Mouse (Mus musculus): ENCODE measurements at regions not wholly inside any gene's neighbourhood (a gene's known extent, or its start where the extent isn't known, plus 50 kb on each side); places are given as distances from the start of the nearest gene placed in this dataset.

DNA sequence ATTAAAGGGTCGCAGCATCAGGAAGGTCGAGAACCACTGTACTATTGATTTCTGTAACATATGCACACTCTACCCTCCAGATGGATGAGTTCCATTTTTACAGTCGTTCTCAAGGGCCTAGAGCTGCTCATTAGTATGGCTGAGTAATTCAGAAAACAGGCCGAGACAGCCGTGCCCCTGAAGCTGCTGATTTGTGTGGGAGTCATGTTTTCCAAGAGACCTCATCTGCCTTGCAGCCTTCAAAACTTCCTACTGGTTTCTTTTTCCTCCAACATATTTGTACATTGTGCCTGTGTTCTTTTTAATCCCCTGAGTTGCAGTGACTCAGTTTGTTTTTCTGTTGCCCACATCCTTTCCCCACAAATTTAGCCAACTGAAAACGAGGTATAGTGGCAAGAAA lies 99.4 kb upstream of the Spred1 start:
- DNase-seq (ENCODE audit: low spot score) (no peak), ATAC-seq (ENCODE audit: extremely low read depth, insufficient number of reproducible peaks, low FRiP score, poor library complexity, severe bottlenecking) (no peak)
- Histone ChIP-seq H3K9me3 (replicated peaks) (no peaks in the 10 kb centered on the region), H3K36me3 (replicated peaks) (no peaks in the 10 kb centered on the region), H3K4me3 (ENCODE audit: low read depth, low read length) (no peak overlapping the region), H3K4me1 (ENCODE audit: insufficient read depth, low read depth, low read length) (peaks cover 5% of the 10 kb centered on the region), H3K27me3 (ENCODE audit: insufficient read depth, low read length) (no peaks in the 10 kb centered on the region)
- TF ChIP-seq TAL1 (conservative IDR thresholded peaks at IDR 0.05; ENCODE audit: low read depth, low read length) (no peak), GATA1 (IDR thresholded peaks at IDR 0.05; ENCODE audit: borderline replicate concordance, low read length) (no peak), GATA2 (IDR thresholded peaks at IDR 0.05; ENCODE audit: borderline replicate concordance, low read depth, low read length) (no peak), CTCF (IDR thresholded peaks at IDR 0.05; ENCODE audit: low read depth, low read length) (no peak), POLR2AphosphoS5 (IDR thresholded peaks at IDR 0.05; ENCODE audit: insufficient replicate concordance, low read depth, low read length) (no peak)

- TF ChIP-seq CTCF (IDR thresholded peaks at IDR 0.05; ENCODE audit: low read depth, low read length) = no peak
- TF ChIP-seq GATA1 (IDR thresholded peaks at IDR 0.05; ENCODE audit: borderline replicate concordance, low read length) = no peak
- TF ChIP-seq TAL1 (conservative IDR thresholded peaks at IDR 0.05; ENCODE audit: low read depth, low read length) = no peak
- TF ChIP-seq POLR2AphosphoS5 (IDR thresholded peaks at IDR 0.05; ENCODE audit: insufficient replicate concordance, low read depth, low read length) = no peak
- no peak for TF ChIP-seq GATA2 (IDR thresholded peaks at IDR 0.05; ENCODE audit: borderline replicate concordance, low read depth, low read length)
Measured at GRCm38 (mm10) chr2:117023436-117023835, 97.7 kb upstream of the Spred1 start.

DNA sequence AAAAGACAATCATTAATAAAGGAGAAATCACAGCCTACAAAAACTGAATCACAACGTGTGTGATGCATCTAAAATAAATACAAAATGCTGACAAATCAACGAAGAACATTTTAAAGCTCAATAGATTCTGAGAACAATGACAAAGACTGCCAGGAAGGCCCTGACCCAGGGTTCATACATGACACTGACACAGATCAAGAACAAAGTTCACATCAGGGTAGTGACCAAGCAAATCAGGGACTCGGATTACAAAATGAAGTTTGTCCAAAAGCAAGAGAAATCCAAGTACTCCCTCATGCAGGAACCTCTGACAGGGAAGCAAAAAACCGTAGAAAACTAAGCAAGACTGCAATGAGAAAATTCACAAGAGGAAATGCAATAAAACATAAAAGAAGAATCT lies 94.1 kb upstream of the Spred1 start:
- Histone ChIP-seq H3K36me3 (replicated peaks) (no peaks in the 10 kb centered on the region), H3K4me1 (ENCODE audit: insufficient read depth, low read depth, low read length) (no peaks in the 10 kb centered on the region), H3K4me3 (ENCODE audit: low read depth, low read length) (no peak overlapping the region), H3K27me3 (ENCODE audit: insufficient read depth, low read length) (no peaks in the 10 kb centered on the region), H3K9me3 (replicated peaks) (no peaks in the 10 kb centered on the region)
- no peak for DNase-seq (ENCODE audit: low spot score)
- no peak for ATAC-seq (ENCODE audit: extremely low read depth, insufficient number of reproducible peaks, low FRiP score, poor library complexity, severe bottlenecking)
- no peak for TF ChIP-seq TAL1 (conservative IDR thresholded peaks at IDR 0.05; ENCODE audit: low read depth, low read length)
- TF ChIP-seq CTCF (IDR thresholded peaks at IDR 0.05; ENCODE audit: low read depth, low read length) = no peak
- TF ChIP-seq GATA1 (IDR thresholded peaks at IDR 0.05; ENCODE audit: borderline replicate concordance, low read length) = no peak
- TF ChIP-seq POLR2AphosphoS5 (IDR thresholded peaks at IDR 0.05; ENCODE audit: insufficient replicate concordance, low read depth, low read length) = no peak
- TF ChIP-seq GATA2 (IDR thresholded peaks at IDR 0.05; ENCODE audit: borderline replicate concordance, low read depth, low read length) = no peak

More at GRCm38 (mm10) chr2:117023436-117023835, 97.7 kb upstream of the Spred1 start:
- no peak for ATAC-seq (ENCODE audit: extremely low read depth, insufficient number of reproducible peaks, low FRiP score, poor library complexity, severe bottlenecking)
- Histone ChIP-seq H3K4me3 (ENCODE audit: low read depth, low read length) (no peak overlapping the region), H3K36me3 (replicated peaks) (no peaks in the 10 kb centered on the region), H3K27me3 (ENCODE audit: insufficient read depth, low read length) (no peaks in the 10 kb centered on the region), H3K4me1 (ENCODE audit: insufficient read depth, low read depth, low read length) (peaks cover 5% of the 10 kb centered on the region), H3K9me3 (replicated peaks) (no peaks in the 10 kb centered on the region)
- DNase-seq (ENCODE audit: low spot score) = no peak

- no peak for TF ChIP-seq CTCF (IDR thresholded peaks at IDR 0.05; ENCODE audit: low read depth, low read length)
- no peak for TF ChIP-seq GATA2 (IDR thresholded peaks at IDR 0.05; ENCODE audit: borderline replicate concordance, low read depth, low read length)
- no peak for TF ChIP-seq GATA1 (IDR thresholded peaks at IDR 0.05; ENCODE audit: borderline replicate concordance, low read length)
- TF ChIP-seq POLR2AphosphoS5 (IDR thresholded peaks at IDR 0.05; ENCODE audit: insufficient replicate concordance, low read depth, low read length) = no peak
- TF ChIP-seq TAL1 (conservative IDR thresholded peaks at IDR 0.05; ENCODE audit: low read depth, low read length) = no peak
- ATAC-seq (ENCODE audit: extremely low read depth, insufficient number of reproducible peaks, low FRiP score, poor library complexity, severe bottlenecking) (no peak), DNase-seq (ENCODE audit: low spot score) (no peak)
- Histone ChIP-seq H3K27me3 (ENCODE audit: insufficient read depth, low read length) (0 out of 2 replicates have a peak, but pooled peaks cover 3% of the 10 kb centered on the region), H3K9me3 (replicated peaks) (no peaks in the 10 kb centered on the region), H3K4me1 (ENCODE audit: insufficient read depth, low read depth, low read length) (no peaks in the 10 kb centered on the region), H3K4me3 (ENCODE audit: low read depth, low read length) (no peak overlapping the region), H3K36me3 (replicated peaks) (no peaks in the 10 kb centered on the region)
Measured at GRCm38 (mm10) chr2:117028771-117029170, 92.4 kb upstream of the Spred1 start.

DNA sequence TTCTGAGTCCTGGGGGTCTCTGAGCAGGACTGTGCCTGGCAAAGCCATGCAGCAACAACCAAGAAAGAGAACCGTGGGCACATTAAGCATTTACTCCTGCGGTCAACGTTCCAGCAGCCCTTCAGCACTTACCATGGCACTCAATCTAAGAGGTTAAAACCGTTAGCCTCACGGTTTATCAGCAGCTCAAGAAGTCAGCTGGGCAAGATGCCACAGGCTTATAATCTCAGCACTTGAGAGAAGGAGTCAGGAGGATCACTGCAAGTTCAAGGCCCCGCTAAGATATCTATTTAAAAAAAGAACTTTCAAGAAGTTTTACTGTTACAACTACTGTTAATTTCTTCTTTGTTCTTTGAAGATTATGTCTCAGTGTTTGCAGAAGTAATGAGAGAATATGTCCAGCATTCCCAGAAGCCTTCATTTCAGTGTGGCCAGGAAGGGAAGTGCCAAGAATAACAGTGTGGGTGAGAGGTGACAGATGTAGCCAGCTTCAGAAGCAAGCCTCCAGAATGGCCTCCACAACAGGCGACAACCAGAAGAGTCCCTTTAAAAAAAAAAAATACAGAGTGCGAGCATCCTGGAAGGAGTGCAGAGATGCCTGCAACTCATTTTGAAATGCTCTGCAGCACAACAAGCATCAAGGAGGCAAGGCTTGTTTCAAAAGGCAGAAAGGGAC lies 84.8 kb upstream of the Spred1 start:
- Histone ChIP-seq H3K27me3 (ENCODE audit: insufficient read depth, low read length) (peaks cover 8% of the 10 kb centered on the region; the same call in 1 of the 2 replicates), H3K36me3 (replicated peaks) (no peaks in the 10 kb centered on the region), H3K9me3 (replicated peaks) (no peaks in the 10 kb centered on the region), H3K4me1 (ENCODE audit: insufficient read depth, low read depth, low read length) (peaks cover 5% of the 10 kb centered on the region; the same call in 1 of the 2 replicates), H3K4me3 (ENCODE audit: low read depth, low read length) (no peak overlapping the region)
- DNase-seq (ENCODE audit: low spot score) (no peak), ATAC-seq (ENCODE audit: extremely low read depth, insufficient number of reproducible peaks, low FRiP score, poor library complexity, severe bottlenecking) (no peak; the same call in 1 of the 2 replicates)
- TF ChIP-seq CTCF (IDR thresholded peaks at IDR 0.05; ENCODE audit: low read depth, low read length) = no peak
- no peak for TF ChIP-seq GATA1 (IDR thresholded peaks at IDR 0.05; ENCODE audit: borderline replicate concordance, low read length)
- no peak for TF ChIP-seq TAL1 (conservative IDR thresholded peaks at IDR 0.05; ENCODE audit: low read depth, low read length)
- TF ChIP-seq GATA2 (IDR thresholded peaks at IDR 0.05; ENCODE audit: borderline replicate concordance, low read depth, low read length) = no peak
- TF ChIP-seq POLR2AphosphoS5 (IDR thresholded peaks at IDR 0.05; ENCODE audit: insufficient replicate concordance, low read depth, low read length) = no peak

DNA sequence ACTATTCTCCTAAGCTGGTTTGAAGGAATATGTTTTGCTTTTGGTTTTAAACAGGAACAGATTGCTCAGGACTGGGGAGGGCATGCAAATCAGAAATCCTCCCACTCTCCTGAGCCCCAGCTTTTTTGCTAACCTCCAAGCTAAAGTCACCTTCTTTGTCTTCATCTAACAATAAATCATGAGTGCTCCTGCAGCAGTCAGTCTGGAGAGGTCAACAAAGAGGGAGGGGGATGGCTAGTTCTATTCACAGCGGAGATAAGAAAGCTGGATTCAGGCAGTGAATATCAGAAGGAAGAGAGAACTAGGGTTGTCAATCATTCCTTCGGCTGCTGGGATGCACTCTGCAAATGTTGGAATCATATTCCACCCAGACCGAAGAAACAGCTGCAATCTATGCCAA lies 81.0 kb upstream of the Spred1 start:
- Histone ChIP-seq H3K27me3 (ENCODE audit: insufficient read depth, low read length) (peaks cover 5% of the 10 kb centered on the region; the same call in 1 of the 2 replicates), H3K4me1 (ENCODE audit: insufficient read depth, low read depth, low read length) (peaks cover 5% of the 10 kb centered on the region; the same call in 1 of the 2 replicates), H3K4me3 (ENCODE audit: low read depth, low read length) (no peak overlapping the region), H3K9me3 (replicated peaks) (no peaks in the 10 kb centered on the region), H3K36me3 (replicated peaks) (no peaks in the 10 kb centered on the region)
- no peak for TF ChIP-seq CTCF (IDR thresholded peaks at IDR 0.05; ENCODE audit: low read depth, low read length)
- TF ChIP-seq TAL1 (conservative IDR thresholded peaks at IDR 0.05; ENCODE audit: low read depth, low read length) = no peak
- no peak for TF ChIP-seq POLR2AphosphoS5 (IDR thresholded peaks at IDR 0.05; ENCODE audit: insufficient replicate concordance, low read depth, low read length)
- TF ChIP-seq GATA2 (IDR thresholded peaks at IDR 0.05; ENCODE audit: borderline replicate concordance, low read depth, low read length) = no peak
- TF ChIP-seq GATA1 (IDR thresholded peaks at IDR 0.05; ENCODE audit: borderline replicate concordance, low read length) = no peak
- ATAC-seq (ENCODE audit: extremely low read depth, insufficient number of reproducible peaks, low FRiP score, poor library complexity, severe bottlenecking) (no peak), DNase-seq (ENCODE audit: low spot score) (no peak)
